Mouse (Mus musculus) kidney, adult 8-10 months (tissue): ENCODE results near the gene Gna15.

Source experiments
- DNase-seq, 2 experiments: peaks; one replicate each; pipeline ENCODE4 v3.0.0; 2022

The Gna15 gene

GRCm38 (mm10) chr10:81495151-81495550 is 28.9 kb downstream of the Gna15 start:
- no peak for DNase-seq

- no peak for DNase-seq
Observed at GRCm38 (mm10) chr10:81494260-81495041, 29.6 kb downstream of the Gna15 start.

- no peak for DNase-seq
Observed at GRCm38 (mm10) chr10:81493601-81494220, 30.3 kb downstream of the Gna15 start.

GRCm38 (mm10) chr10:81492606-81493240 is 31.3 kb downstream of the Gna15 start:
- DNase-seq: no peak

GRCm38 (mm10) chr10:81491018-81491417 is 33.0 kb downstream of the Gna15 start:
- DNase-seq: no peak

GRCm38 (mm10) chr10:81489941-81490340 is 34.1 kb downstream of the Gna15 start:
- DNase-seq: no peak

- DNase-seq: no peak
Observed at GRCm38 (mm10) chr10:81488081-81488480, 35.9 kb downstream of the Gna15 start.

GRCm38 (mm10) chr10:81486496-81486895 is 37.5 kb downstream of the Gna15 start:
- no peak for DNase-seq

GRCm38 (mm10) chr10:81485479-81486018 is 38.5 kb downstream of the Gna15 start:
- DNase-seq: no peak

GRCm38 (mm10) chr10:81485060-81485449 is 39.0 kb downstream of the Gna15 start:
- DNase-seq: no peak

GRCm38 (mm10) chr10:81484441-81485059 is 39.5 kb downstream of the Gna15 start:
- DNase-seq: no peak

- DNase-seq: no peak
Observed at GRCm38 (mm10) chr10:81483983-81484382, 40.0 kb downstream of the Gna15 start.

GRCm38 (mm10) chr10:81482533-81482889 is 41.5 kb downstream of the Gna15 start, which contains the start of gene Celf5:
Celf5 (minus strand) TSS chr10:81482709.
- DNase-seq: no peak

- DNase-seq: no peak
Observed at GRCm38 (mm10) chr10:81481605-81482532, 42.2 kb downstream of the Gna15 start.

- DNase-seq: no peak
Observed at GRCm38 (mm10) chr10:81474461-81474860, 49.6 kb downstream of the Gna15 start.

GRCm38 (mm10) chr10:81473003-81473451 is 51.0 kb downstream of the Gna15 start:
- DNase-seq: no peak

- no peak for DNase-seq
Observed at GRCm38 (mm10) chr10:81472403-81473002, 51.5 kb downstream of the Gna15 start.

- no peak for DNase-seq
Observed at GRCm38 (mm10) chr10:81470454-81470853, 53.6 kb downstream of the Gna15 start.

GRCm38 (mm10) chr10:81469253-81469652 is 54.8 kb downstream of the Gna15 start:
- no peak for DNase-seq

- DNase-seq: no peak
Observed at GRCm38 (mm10) chr10:81467670-81468235, 56.3 kb downstream of the Gna15 start.

- no peak for DNase-seq
Observed at GRCm38 (mm10) chr10:81466881-81467280, 57.1 kb downstream of the Gna15 start.
